Mouse (Mus musculus) bone marrow, adult 2 months (tissue): ENCODE results near the gene Utp14b. TPM values are rescaled to one million over a fixed set of nuclear protein-coding genes. Genes with fewer than 3 reads are reported as not detected.

ENCODE experiments used
- H3K27ac ChIP-seq: fragments of 200-500 bp; 2 replicates; pipeline ENCODE4 v1.5.1; 2012; ENCODE audit warnings: low read depth, mild to moderate bottlenecking, control low read depth, inconsistent platforms, low read length; ENCODE audit not compliant: control insufficient read depth, poor library complexity, insufficient read depth
- H3K4me1 ChIP-seq: fragments of 200-500 bp; 2 replicates; pipeline ENCODE4 v1.6.1; 2011; ENCODE audit warnings: low read length; ENCODE audit not compliant: control insufficient read depth, insufficient read depth
- H3K4me3 ChIP-seq: fragments of 200-500 bp; replicated peaks from 2 replicates; pipeline ENCODE3; 2011; ENCODE audit warnings: mild to moderate bottlenecking, low read depth, low read length, control low read depth; ENCODE audit not compliant: control insufficient read depth
- CTCF ChIP-seq: fragments of 200-500 bp; IDR thresholded peaks from 2 replicates; pipeline ENCODE4 v1.5.1; 2011; ENCODE audit warnings: low read length, control low read depth; ENCODE audit not compliant: control insufficient read depth, insufficient read depth
- POLR2A ChIP-seq: fragments of 200-500 bp; IDR thresholded peaks from 2 replicates; pipeline ENCODE4 v1.6.1; 2011; ENCODE audit warnings: low read depth, mild to moderate bottlenecking, control low read depth, low read length, borderline replicate concordance; ENCODE audit not compliant: control insufficient read depth
- WGBS: fragments of 180-500 bp; shearing (Covaris S2); methylation state at CpG from one replicate; pipeline ENCODE4 v1.1.7; 2018; 5-methylcytosine and 5-hydroxymethylcytosine counted together
- polyA plus RNA-seq: library from polyadenylated mRNA; stranded (reverse); fragments of >200 nt; gene quantifications from 2 replicates; pipeline ENCODE4 v1.2.4, GENCODE M21; 2011; ENCODE audit warnings: low replicate concordance; ENCODE audit not compliant: missing spikeins, insufficient read depth, insufficient read length

Utp14b gene
- polyA plus RNA-seq, 1 experiment, result 3.8 TPM

DNA sequence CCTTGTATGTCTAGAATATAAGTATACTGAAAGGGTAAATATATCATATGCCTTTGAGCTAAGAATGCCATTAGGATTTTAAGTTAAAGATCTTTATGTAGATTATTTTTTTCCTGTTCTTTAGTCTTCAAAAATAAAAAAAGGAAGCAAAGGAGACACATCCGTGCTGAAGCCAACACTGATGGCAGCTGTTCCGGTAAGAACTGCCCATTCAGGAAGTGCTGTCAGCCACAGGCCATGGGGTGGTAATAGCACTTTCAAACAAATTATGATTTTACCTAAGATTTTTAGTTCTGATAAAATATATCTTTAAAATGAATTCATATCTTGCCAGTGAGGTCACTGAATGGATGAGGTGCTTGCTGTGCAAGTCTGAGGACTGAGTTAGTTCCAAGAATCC lies 38.5 kb downstream of the Utp14b start:
- TF ChIP-seq CTCF, result no peak
- TF ChIP-seq POLR2A, result no peak
- Histone ChIP-seq H3K4me1 (no peaks in the 10 kb centered on the region), H3K27ac (no peak overlapping the region), H3K4me3 (no peak overlapping the region)
- 10% methylated on average over 2 of the region's 2 CpGs for WGBS

DNA sequence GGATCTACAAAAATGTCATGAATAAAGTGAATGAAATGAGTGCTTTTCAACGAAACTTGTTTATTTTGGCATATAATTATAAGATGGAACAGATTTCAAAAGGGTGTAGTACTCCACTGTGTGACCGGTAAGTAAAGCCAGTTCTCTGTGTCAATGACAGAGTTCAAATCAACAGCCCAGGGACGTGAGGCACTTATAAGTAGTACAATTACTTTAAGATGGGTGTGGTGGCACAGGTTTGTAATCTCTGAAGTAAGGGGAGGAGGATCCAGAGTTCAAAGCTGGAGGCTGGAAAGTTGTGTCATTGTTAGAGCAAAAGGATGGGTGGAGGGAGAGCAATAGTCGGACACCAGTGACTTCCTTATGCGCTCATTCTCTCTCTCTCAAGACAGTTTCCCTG lies 39.1 kb downstream of the Utp14b start:
- no peaks in the 10 kb centered on the region; the same call in 1 of the 2 replicates for H3K4me1 ChIP-seq
- WGBS, result 76% methylated on average over 5 of the region's 5 CpGs
- H3K4me3 ChIP-seq, result no peak overlapping the region
- no peak overlapping the region for H3K27ac ChIP-seq
- TF ChIP-seq CTCF (no peak), POLR2A (no peak)

- Histone ChIP-seq H3K27ac (no peak overlapping the region), H3K4me3 (no peak overlapping the region), H3K4me1 (peaks cover 5% of the 10 kb centered on the region; the same call in 1 of the 2 replicates)
- no peak for TF ChIP-seq CTCF
- TF ChIP-seq POLR2A, result no peak
- 84% methylated on average over 6 of the region's 6 CpGs for WGBS
These were observed 40.3 kb downstream of the Utp14b start for GRCm38 (mm10) chr1:78698138-78698537.

GRCm38 (mm10) chr1:78701740-78702139 lies 43.9 kb downstream of the Utp14b start:
- Histone ChIP-seq H3K4me1 (peaks cover 5% of the 10 kb centered on the region; the same call in 1 of the 2 replicates), H3K27ac (no peak overlapping the region), H3K4me3 (no peak overlapping the region)
- no peak for TF ChIP-seq POLR2A
- no peak for TF ChIP-seq CTCF
- WGBS, result 45% methylated on average over 3 of the region's 3 CpGs

- no peak for TF ChIP-seq CTCF
- TF ChIP-seq POLR2A, result no peak
- 20% methylated on average over 14 of the region's 14 CpGs for WGBS
- H3K4me1 ChIP-seq, result peaks cover 5% of the 10 kb centered on the region; the same call in 1 of the 2 replicates
- H3K4me3 ChIP-seq, result no peak overlapping the region
- H3K27ac ChIP-seq, result no peak overlapping the region
These were observed 44.6 kb downstream of the Utp14b start for GRCm38 (mm10) chr1:78702282-78702963.

- H3K4me3 ChIP-seq, result no peak overlapping the region
- no peak overlapping the region for H3K27ac ChIP-seq
- 28% methylated on average over 2 of the region's 2 CpGs for WGBS
- H3K4me1 ChIP-seq, result peaks cover 5% of the 10 kb centered on the region; the same call in 1 of the 2 replicates
- no peak for TF ChIP-seq CTCF
- TF ChIP-seq POLR2A, result no peak
These were observed 45.1 kb downstream of the Utp14b start for GRCm38 (mm10) chr1:78702964-78703285.

GRCm38 (mm10) chr1:78706338-78706737 lies 48.5 kb downstream of the Utp14b start:
- WGBS, result 83% methylated on average over 10 of the region's 10 CpGs
- Histone ChIP-seq H3K4me1 (peaks cover 5% of the 10 kb centered on the region; the same call in 1 of the 2 replicates), H3K4me3 (no peak overlapping the region), H3K27ac (no peak overlapping the region)
- TF ChIP-seq POLR2A (no peak), CTCF (no peak)

DNA sequence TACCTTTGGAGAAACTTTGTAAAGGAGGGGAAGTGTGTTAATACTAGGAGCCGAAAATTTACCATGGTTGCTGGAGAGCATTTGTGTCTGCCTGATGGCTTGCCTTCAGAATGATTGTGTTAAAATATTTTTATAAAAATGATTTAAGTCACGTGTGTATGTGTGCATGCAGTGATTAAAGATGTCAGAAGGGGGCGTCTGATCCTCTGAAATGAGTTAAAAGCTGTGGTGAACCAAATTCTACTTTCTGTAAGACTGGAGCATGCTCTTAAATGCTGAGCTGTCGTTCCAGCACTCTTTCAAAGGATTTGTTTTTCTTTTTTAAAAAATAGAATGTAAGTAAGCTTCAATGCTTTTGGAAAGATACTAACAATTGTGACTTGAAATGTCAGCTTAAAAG lies 49.4 kb downstream of the Utp14b start:
- Histone ChIP-seq H3K4me3 (no peak overlapping the region), H3K27ac (no peak overlapping the region), H3K4me1 (peaks cover 1% of the 10 kb centered on the region; the same call in 1 of the 2 replicates)
- 39% methylated on average over 4 of the region's 4 CpGs for WGBS
- no peak for TF ChIP-seq CTCF
- no peak for TF ChIP-seq POLR2A

GRCm38 (mm10) chr1:78710026-78710425 lies 52.2 kb downstream of the Utp14b start:
- Histone ChIP-seq H3K4me3 (no peak overlapping the region), H3K27ac (no peak overlapping the region), H3K4me1 (no peaks in the 10 kb centered on the region)
- TF ChIP-seq CTCF (no peak), POLR2A (no peak)
